Mouse (Mus musculus): ENCODE data around the gene Clca1.

DNA sequence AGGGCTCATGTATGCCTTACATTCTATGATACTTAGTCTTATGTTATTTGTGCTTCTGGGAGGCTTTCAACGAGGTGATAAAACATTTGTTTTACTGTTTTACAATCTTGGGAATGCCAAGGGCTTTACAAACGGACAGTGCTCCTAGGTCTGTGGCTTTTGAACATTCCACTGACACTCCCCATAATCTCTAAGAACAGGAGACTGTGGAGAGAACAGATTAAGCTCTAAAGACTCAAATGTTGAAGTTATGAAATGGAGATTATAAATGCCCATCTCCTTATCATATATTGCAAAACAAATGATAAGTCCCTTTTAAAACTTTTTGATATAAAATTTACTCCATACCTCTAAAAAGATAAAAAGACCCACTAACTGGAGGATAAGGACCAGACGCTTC is 6.2 kb upstream of the Clca1 start:
- no peak for TF ChIP-seq CTCF (IDR thresholded peaks at IDR 0.05; ENCODE audit: control insufficient read depth, insufficient read depth, insufficient read length)
- no peak for TF ChIP-seq MYOD1 (IDR thresholded peaks at IDR 0.05; ENCODE audit: control insufficient read depth, insufficient read length, low read depth)
- TF ChIP-seq USF1 (IDR thresholded peaks at IDR 0.05; ENCODE audit: low read depth), result no peak
- no peak for TF ChIP-seq MAX (IDR thresholded peaks at IDR 0.05)
- TF ChIP-seq MYOG (IDR thresholded peaks at IDR 0.05; ENCODE audit: control insufficient read depth, extremely low read depth, insufficient read length), result no peak
- TF ChIP-seq FOSL1 (IDR thresholded peaks at IDR 0.05; ENCODE audit: insufficient read depth, low read length, poor library complexity, severe bottlenecking), result no peak

Data from C2C12 (cell line).